Mouse (Mus musculus): Measurements from ENCODE around the gene Kif16b. TPM values are rescaled to one million over a fixed set of nuclear protein-coding genes. Genes with fewer than 3 reads are reported as not detected.

Kif16b gene
- total and polyA plus RNA-seq, 3 experiments = 3.9 to 17.6 (median 17.2) TPM

- no peak for ATAC-seq (ENCODE audit: extremely low read depth, insufficient number of reproducible peaks, low FRiP score, poor library complexity, severe bottlenecking)
- Histone ChIP-seq H3K9me3 (replicated peaks) (no peaks in the 10 kb centered on the region), H3K27me3 (ENCODE audit: insufficient read depth, low read length) (no peaks in the 10 kb centered on the region), H3K4me1 (ENCODE audit: insufficient read depth, low read depth, low read length) (no peaks in the 10 kb centered on the region), H3K36me3 (replicated peaks) (no peaks in the 10 kb centered on the region), H3K4me3 (ENCODE audit: low read depth, low read length) (no peak overlapping the region)
- TF ChIP-seq TAL1 (conservative IDR thresholded peaks at IDR 0.05; ENCODE audit: low read depth, low read length) = no peak
- no peak for TF ChIP-seq GATA2 (IDR thresholded peaks at IDR 0.05; ENCODE audit: borderline replicate concordance, low read depth, low read length)
- TF ChIP-seq POLR2AphosphoS5 (IDR thresholded peaks at IDR 0.05; ENCODE audit: insufficient replicate concordance, low read depth, low read length) = no peak
- TF ChIP-seq CTCF (IDR thresholded peaks at IDR 0.05; ENCODE audit: low read depth, low read length) = no peak
- no peak for TF ChIP-seq GATA1 (IDR thresholded peaks at IDR 0.05; ENCODE audit: borderline replicate concordance, low read length)
- no peak for DNase-seq (ENCODE audit: low spot score)
Measured at GRCm38 (mm10) chr2:142633996-142634559, 267.3 kb downstream of the Kif16b start.

GRCm38 (mm10) chr2:142629523-142630312 is 271.6 kb downstream of the Kif16b start:
- DNase-seq (ENCODE audit: low spot score) (no peak), ATAC-seq (ENCODE audit: extremely low read depth, insufficient number of reproducible peaks, low FRiP score, poor library complexity, severe bottlenecking) (no peak)
- no peaks in the 10 kb centered on the region for H3K4me1 ChIP-seq (ENCODE audit: insufficient read depth, low read depth, low read length)
- H3K9me3 ChIP-seq (replicated peaks) = no peaks in the 10 kb centered on the region
- no peaks in the 10 kb centered on the region for H3K36me3 ChIP-seq (replicated peaks)
- no peak overlapping the region for H3K4me3 ChIP-seq (ENCODE audit: low read depth, low read length)
- TF ChIP-seq GATA1 (IDR thresholded peaks at IDR 0.05; ENCODE audit: borderline replicate concordance, low read length) (no peak), CTCF (IDR thresholded peaks at IDR 0.05; ENCODE audit: low read depth, low read length) (no peak), TAL1 (conservative IDR thresholded peaks at IDR 0.05; ENCODE audit: low read depth, low read length) (no peak), GATA2 (IDR thresholded peaks at IDR 0.05; ENCODE audit: borderline replicate concordance, low read depth, low read length) (no peak), POLR2AphosphoS5 (IDR thresholded peaks at IDR 0.05; ENCODE audit: insufficient replicate concordance, low read depth, low read length) (no peak)
- no peaks in the 10 kb centered on the region for H3K27me3 ChIP-seq (ENCODE audit: insufficient read depth, low read length)

- H3K4me1 ChIP-seq (ENCODE audit: insufficient read depth, low read depth, low read length) = no peaks in the 10 kb centered on the region
- no peaks in the 10 kb centered on the region for H3K27me3 ChIP-seq (ENCODE audit: insufficient read depth, low read length)
- no peak overlapping the region for H3K4me3 ChIP-seq (ENCODE audit: low read depth, low read length)
- no peak for DNase-seq (ENCODE audit: low spot score)
- ATAC-seq (ENCODE audit: extremely low read depth, insufficient number of reproducible peaks, low FRiP score, poor library complexity, severe bottlenecking) = no peak
- no peaks in the 10 kb centered on the region for H3K36me3 ChIP-seq (replicated peaks)
- no peak for TF ChIP-seq POLR2AphosphoS5 (IDR thresholded peaks at IDR 0.05; ENCODE audit: insufficient replicate concordance, low read depth, low read length)
- TF ChIP-seq GATA2 (IDR thresholded peaks at IDR 0.05; ENCODE audit: borderline replicate concordance, low read depth, low read length) = no peak
- TF ChIP-seq TAL1 (conservative IDR thresholded peaks at IDR 0.05; ENCODE audit: low read depth, low read length) = no peak
- TF ChIP-seq GATA1 (IDR thresholded peaks at IDR 0.05; ENCODE audit: borderline replicate concordance, low read length) = no peak
- TF ChIP-seq CTCF (IDR thresholded peaks at IDR 0.05; ENCODE audit: low read depth, low read length) = no peak
- no peaks in the 10 kb centered on the region for H3K9me3 ChIP-seq (replicated peaks)
Measured at GRCm38 (mm10) chr2:142625756-142626155, 275.6 kb downstream of the Kif16b start.

- H3K27me3 ChIP-seq (ENCODE audit: insufficient read depth, low read length) = no peaks in the 10 kb centered on the region
- H3K9me3 ChIP-seq (replicated peaks) = no peaks in the 10 kb centered on the region
- no peaks in the 10 kb centered on the region for H3K4me1 ChIP-seq (ENCODE audit: insufficient read depth, low read depth, low read length)
- DNase-seq (ENCODE audit: low spot score) = no peak
- no peaks in the 10 kb centered on the region for H3K36me3 ChIP-seq (replicated peaks)
- no peak for ATAC-seq (ENCODE audit: extremely low read depth, insufficient number of reproducible peaks, low FRiP score, poor library complexity, severe bottlenecking)
- no peak overlapping the region for H3K4me3 ChIP-seq (ENCODE audit: low read depth, low read length)
- TF ChIP-seq GATA1 (IDR thresholded peaks at IDR 0.05; ENCODE audit: borderline replicate concordance, low read length) = no peak
- TF ChIP-seq CTCF (IDR thresholded peaks at IDR 0.05; ENCODE audit: low read depth, low read length) = no peak
- TF ChIP-seq GATA2 (IDR thresholded peaks at IDR 0.05; ENCODE audit: borderline replicate concordance, low read depth, low read length) = no peak
- TF ChIP-seq POLR2AphosphoS5 (IDR thresholded peaks at IDR 0.05; ENCODE audit: insufficient replicate concordance, low read depth, low read length) = no peak
- no peak for TF ChIP-seq TAL1 (conservative IDR thresholded peaks at IDR 0.05; ENCODE audit: low read depth, low read length)
Measured at GRCm38 (mm10) chr2:142625101-142625500, 276.2 kb downstream of the Kif16b start.

- ATAC-seq (ENCODE audit: extremely low read depth, insufficient number of reproducible peaks, low FRiP score, poor library complexity, severe bottlenecking) = no peak
- no peak for TF ChIP-seq GATA1 (IDR thresholded peaks at IDR 0.05; ENCODE audit: borderline replicate concordance, low read length)
- no peak for TF ChIP-seq GATA2 (IDR thresholded peaks at IDR 0.05; ENCODE audit: borderline replicate concordance, low read depth, low read length)
- no peak for TF ChIP-seq POLR2AphosphoS5 (IDR thresholded peaks at IDR 0.05; ENCODE audit: insufficient replicate concordance, low read depth, low read length)
- TF ChIP-seq CTCF (IDR thresholded peaks at IDR 0.05; ENCODE audit: low read depth, low read length) = no peak
- H3K4me3 ChIP-seq (ENCODE audit: low read depth, low read length) = no peak overlapping the region
- no peaks in the 10 kb centered on the region for H3K27me3 ChIP-seq (ENCODE audit: insufficient read depth, low read length)
- H3K4me1 ChIP-seq (ENCODE audit: insufficient read depth, low read depth, low read length) = no peaks in the 10 kb centered on the region
- H3K9me3 ChIP-seq (replicated peaks) = no peaks in the 10 kb centered on the region
- no peak for DNase-seq (ENCODE audit: low spot score)
- peaks cover 4% of the 10 kb centered on the region for H3K36me3 ChIP-seq (replicated peaks)
Measured at GRCm38 (mm10) chr2:142624254-142624653, 277.1 kb downstream of the Kif16b start.

- no peak overlapping the region for H3K4me3 ChIP-seq (ENCODE audit: low read depth, low read length)
- no peak for DNase-seq (ENCODE audit: low spot score)
- no peak for ATAC-seq (ENCODE audit: extremely low read depth, insufficient number of reproducible peaks, low FRiP score, poor library complexity, severe bottlenecking)
- H3K36me3 ChIP-seq (replicated peaks) = peaks cover 4% of the 10 kb centered on the region
- no peaks in the 10 kb centered on the region for H3K4me1 ChIP-seq (ENCODE audit: insufficient read depth, low read depth, low read length)
- no peaks in the 10 kb centered on the region for H3K27me3 ChIP-seq (ENCODE audit: insufficient read depth, low read length)
- no peaks in the 10 kb centered on the region for H3K9me3 ChIP-seq (replicated peaks)
- TF ChIP-seq POLR2AphosphoS5 (IDR thresholded peaks at IDR 0.05; ENCODE audit: insufficient replicate concordance, low read depth, low read length) (no peak), CTCF (IDR thresholded peaks at IDR 0.05; ENCODE audit: low read depth, low read length) (no peak), GATA2 (IDR thresholded peaks at IDR 0.05; ENCODE audit: borderline replicate concordance, low read depth, low read length) (no peak), GATA1 (IDR thresholded peaks at IDR 0.05; ENCODE audit: borderline replicate concordance, low read length) (no peak), TAL1 (conservative IDR thresholded peaks at IDR 0.05; ENCODE audit: low read depth, low read length) (no peak)
Measured at GRCm38 (mm10) chr2:142621152-142621551, 280.2 kb downstream of the Kif16b start.

All from G1E (cell line).